Mouse (Mus musculus): Measurements from ENCODE around the gene Tmem39b. TPM values are rescaled to one million over a fixed set of nuclear protein-coding genes. Genes with fewer than 3 reads are reported as not detected.
"Not testable (repeated sequence)": the region's sequence is repeated elsewhere in the genome, so short reads cannot be mapped to it uniquely, and the experiment has no call there.

The Tmem39b gene
- polyA plus RNA-seq, 1 experiment, result 19.1 TPM

- no peak for TF ChIP-seq POLR2A (IDR thresholded peaks at IDR 0.05; ENCODE audit: low read depth, low read length)
- TF ChIP-seq CTCF (IDR thresholded peaks at IDR 0.05; ENCODE audit: borderline replicate concordance, insufficient read depth, low read length), result no peak
- Histone ChIP-seq H3K4me3 (ENCODE audit: insufficient read depth, low read length) (no peak overlapping the region), H3K27ac (ENCODE audit: insufficient read depth, low read length) (no peak overlapping the region), H3K4me1 (ENCODE audit: control insufficient read depth, insufficient read depth, low read length) (no peaks in the 10 kb centered on the region)
These were observed 34.8 kb upstream of the Tmem39b start for GRCm38 (mm10) chr4:129731423-129731822.

GRCm38 (mm10) chr4:129716310-129716709 lies 19.7 kb upstream of the Tmem39b start:
- Histone ChIP-seq H3K27ac (ENCODE audit: insufficient read depth, low read length) (no peak overlapping the region; the same call in 1 of the 2 replicates), H3K4me1 (ENCODE audit: control insufficient read depth, insufficient read depth, low read length) (no peaks in the 10 kb centered on the region), H3K4me3 (ENCODE audit: insufficient read depth, low read length) (no peak overlapping the region)
- TF ChIP-seq CTCF (IDR thresholded peaks at IDR 0.05; ENCODE audit: borderline replicate concordance, insufficient read depth, low read length), result no peak
- TF ChIP-seq POLR2A (IDR thresholded peaks at IDR 0.05; ENCODE audit: low read depth, low read length), result no peak

- no peak overlapping the region for H3K27ac ChIP-seq (ENCODE audit: insufficient read depth, low read length)
These were observed 13.0 kb upstream of the Tmem39b start for GRCm38 (mm10) chr4:129709486-129710129.

GRCm38 (mm10) chr4:129706750-129707149 lies 10.1 kb upstream of the Tmem39b start:
- TF ChIP-seq CTCF (IDR thresholded peaks at IDR 0.05; ENCODE audit: borderline replicate concordance, insufficient read depth, low read length), result no peak
- H3K4me3 ChIP-seq (ENCODE audit: insufficient read depth, low read length), result no peak overlapping the region
- peaks cover 10% of the 10 kb centered on the region for H3K4me1 ChIP-seq (ENCODE audit: control insufficient read depth, insufficient read depth, low read length)
- no peak overlapping the region for H3K27ac ChIP-seq (ENCODE audit: insufficient read depth, low read length)

More at GRCm38 (mm10) chr4:129709486-129710129, 13.0 kb upstream of the Tmem39b start:
- H3K4me1 ChIP-seq (ENCODE audit: control insufficient read depth, insufficient read depth, low read length), result no peaks in the 10 kb centered on the region
- H3K4me3 ChIP-seq (ENCODE audit: insufficient read depth, low read length), result no peak overlapping the region
- TF ChIP-seq POLR2A (IDR thresholded peaks at IDR 0.05; ENCODE audit: low read depth, low read length), result no peak
- no peak for TF ChIP-seq CTCF (IDR thresholded peaks at IDR 0.05; ENCODE audit: borderline replicate concordance, insufficient read depth, low read length)

GRCm38 (mm10) chr4:129702454-129702853 lies 5.8 kb upstream of the Tmem39b start:
- Histone ChIP-seq H3K27ac (ENCODE audit: insufficient read depth, low read length) (peak overlapping the region; percentile 51), H3K4me1 (ENCODE audit: control insufficient read depth, insufficient read depth, low read length) (peaks cover 12% of the 10 kb centered on the region), H3K4me3 (ENCODE audit: insufficient read depth, low read length) (no peak overlapping the region)
- no peak for TF ChIP-seq CTCF (IDR thresholded peaks at IDR 0.05; ENCODE audit: borderline replicate concordance, insufficient read depth, low read length)

GRCm38 (mm10) chr4:129701503-129702377 lies 5.1 kb upstream of the Tmem39b start:
- Histone ChIP-seq H3K4me1 (ENCODE audit: control insufficient read depth, insufficient read depth, low read length) (peaks cover 12% of the 10 kb centered on the region), H3K4me3 (ENCODE audit: insufficient read depth, low read length) (no peak overlapping the region), H3K27ac (ENCODE audit: insufficient read depth, low read length) (peak overlapping the region; percentile 49)
- TF ChIP-seq CTCF (IDR thresholded peaks at IDR 0.05; ENCODE audit: borderline replicate concordance, insufficient read depth, low read length), result 0 out of 2 replicates have a peak, but pooled peaks have one; percentile 1
- no peak for TF ChIP-seq POLR2A (IDR thresholded peaks at IDR 0.05; ENCODE audit: low read depth, low read length)

GRCm38 (mm10) chr4:129700661-129701060 lies 4.0 kb upstream of the Tmem39b start:
- H3K27ac ChIP-seq (ENCODE audit: insufficient read depth, low read length); H3K4me3 ChIP-seq (ENCODE audit: insufficient read depth, low read length): not testable (repeated sequence)
- H3K4me1 ChIP-seq (ENCODE audit: control insufficient read depth, insufficient read depth, low read length), result peaks cover 12% of the 10 kb centered on the region

- TF ChIP-seq CTCF (IDR thresholded peaks at IDR 0.05; ENCODE audit: borderline replicate concordance, insufficient read depth, low read length) (no peak), POLR2A (IDR thresholded peaks at IDR 0.05; ENCODE audit: low read depth, low read length) (no peak)
- Histone ChIP-seq H3K27ac (ENCODE audit: insufficient read depth, low read length) (no peak overlapping the region), H3K4me1 (ENCODE audit: control insufficient read depth, insufficient read depth, low read length) (peaks cover 12% of the 10 kb centered on the region), H3K4me3 (ENCODE audit: insufficient read depth, low read length) (no peak overlapping the region)
These were observed 3.6 kb upstream of the Tmem39b start for GRCm38 (mm10) chr4:129700216-129700615.

GRCm38 (mm10) chr4:129697191-129697590 lies 553 bp upstream of the Tmem39b start:
- TF ChIP-seq CTCF (IDR thresholded peaks at IDR 0.05; ENCODE audit: borderline replicate concordance, insufficient read depth, low read length), result no peak
- no peak for TF ChIP-seq POLR2A (IDR thresholded peaks at IDR 0.05; ENCODE audit: low read depth, low read length)
- H3K27ac ChIP-seq (ENCODE audit: insufficient read depth, low read length), result peak overlapping the region; percentile 58
- peaks cover 6% of the 10 kb centered on the region for H3K4me1 ChIP-seq (ENCODE audit: control insufficient read depth, insufficient read depth, low read length)
- peak overlapping the region; percentile 77; the same call in 1 of the 2 replicates for H3K4me3 ChIP-seq (ENCODE audit: insufficient read depth, low read length)

- no peaks in the 10 kb centered on the region for H3K4me1 ChIP-seq (ENCODE audit: control insufficient read depth, insufficient read depth, low read length)
- no peak overlapping the region for H3K27ac ChIP-seq (ENCODE audit: insufficient read depth, low read length)
- H3K4me3 ChIP-seq (ENCODE audit: insufficient read depth, low read length), result peak overlapping the region; percentile 77
- no peak for TF ChIP-seq CTCF (IDR thresholded peaks at IDR 0.05; ENCODE audit: borderline replicate concordance, insufficient read depth, low read length)
- TF ChIP-seq POLR2A (IDR thresholded peaks at IDR 0.05; ENCODE audit: low read depth, low read length), result no peak
These were observed 852 bp downstream of the Tmem39b start for GRCm38 (mm10) chr4:129695815-129696157.

Data from embryonic fibroblast, embryonic 13.5 days (primary cell).